Mouse (Mus musculus): ENCODE measurements around the gene Tnks1bp1. TPM values are rescaled to one million over a fixed set of nuclear protein-coding genes. Genes with fewer than 3 reads are reported as not detected.

Gene Tnks1bp1
- polyA plus RNA-seq (2014; fragmentation: Illumina TruSeq; extraction: RNeasy Lipid Tissue Mini Kit (QIAGEN cat#74804); ENCODE audit: low read depth, low replicate concordance), result 56.4 TPM

DNA sequence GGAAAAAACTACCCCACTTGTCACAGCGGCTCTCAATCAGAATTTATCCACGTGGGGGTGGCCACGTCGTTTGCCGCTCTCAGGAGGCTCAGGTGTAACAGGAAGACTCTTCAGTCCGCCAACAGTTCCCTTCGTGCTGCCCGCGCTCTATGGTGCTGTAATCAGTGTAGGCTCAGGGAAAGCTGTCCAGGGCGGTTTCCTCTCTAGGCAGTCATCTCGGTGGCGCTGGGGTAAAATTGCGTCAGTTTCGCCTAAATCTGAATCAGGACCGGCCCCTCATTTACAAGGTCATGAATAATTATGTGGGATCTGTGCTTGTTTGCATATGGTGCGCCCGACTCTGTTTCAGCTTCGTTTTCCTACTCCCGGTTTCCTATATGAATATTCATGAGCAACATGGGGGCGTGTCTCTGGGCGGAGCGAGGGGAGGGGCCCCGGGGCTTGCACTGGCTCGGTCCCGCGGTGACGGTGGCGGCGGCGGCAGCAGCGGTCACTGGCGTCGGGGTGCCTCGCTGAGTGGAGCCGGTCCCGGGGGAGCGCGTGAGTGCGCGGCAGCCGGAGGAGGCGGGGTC lies at the start of gene Tnks1bp1:
Gene Tnks1bp1, plus strand, starts transcription at position 427 of the 572 bp plus-strand sequence.

DNA sequence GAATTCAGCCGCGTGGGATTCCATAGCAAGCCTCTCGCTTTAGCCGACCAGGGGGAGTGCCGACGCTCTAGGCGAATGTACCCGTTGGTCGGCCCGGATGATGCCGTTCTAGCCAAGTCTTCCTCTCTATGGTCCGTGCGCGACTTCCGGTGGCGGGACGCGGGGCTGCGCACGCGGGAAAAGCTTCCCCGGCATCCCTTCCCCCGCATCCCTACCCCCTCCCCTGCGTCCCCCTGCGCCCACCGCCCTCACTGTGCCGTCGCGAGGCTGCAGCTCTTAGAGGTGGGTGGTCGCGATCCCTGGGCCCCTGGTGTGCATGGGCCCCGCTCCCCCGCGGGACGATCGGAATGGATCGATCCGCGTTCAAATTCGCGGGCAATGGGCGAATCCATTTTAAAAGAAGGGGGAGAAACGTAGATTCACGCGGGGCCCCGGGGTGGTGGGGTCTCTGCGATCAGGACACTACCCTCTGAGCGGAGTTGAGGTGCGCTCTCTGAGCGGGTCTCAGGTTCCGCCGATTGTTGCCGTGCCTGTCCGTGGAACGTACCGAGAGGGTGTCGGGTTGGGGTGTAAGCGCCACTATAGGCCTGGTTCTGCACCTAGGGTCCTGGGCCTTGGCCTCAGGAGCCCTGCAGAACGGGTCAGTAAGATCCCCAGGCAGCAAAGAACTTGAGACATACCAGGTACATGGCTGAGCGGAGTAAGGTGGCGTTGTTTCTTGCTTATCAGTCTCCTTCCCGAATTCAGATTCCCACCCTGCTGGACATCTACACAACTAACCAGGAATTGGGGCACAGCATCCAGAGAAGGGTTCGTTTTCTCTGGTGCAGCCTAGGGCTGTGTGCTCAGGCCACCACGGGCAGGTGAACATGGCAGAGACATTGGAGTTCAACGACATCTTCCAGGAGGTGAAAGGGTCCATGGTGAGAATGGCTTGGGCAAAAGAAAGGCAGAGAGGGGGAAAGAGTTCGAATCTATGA lies 10.5 kb upstream of the Tnks1bp1 start, which contains the start of the genes Ssrp1 and P2rx3:
Gene Ssrp1, plus strand, starts transcription at position 188 of the 980 bp plus-strand sequence.
Gene P2rx3, minus strand, starts transcription at position 416 of the 980 bp plus-strand sequence.

Other genes starting within 250 kb of the Tnks1bp1 start
- 23.1 TPM for gene Ube2l6, start 249.2 kb upstream of the Tnks1bp1 start, polyA plus RNA-seq (2014; fragmentation: Illumina TruSeq; extraction: RNeasy Lipid Tissue Mini Kit (QIAGEN cat#74804); ENCODE audit: low read depth, low replicate concordance)
- 0.29 TPM for gene Smtnl1, start 225.4 kb upstream of the Tnks1bp1 start, polyA plus RNA-seq (2014; fragmentation: Illumina TruSeq; extraction: RNeasy Lipid Tissue Mini Kit (QIAGEN cat#74804); ENCODE audit: low read depth, low replicate concordance)
- gene Timm10, start 221.0 kb upstream of the Tnks1bp1 start, polyA plus RNA-seq (2014; fragmentation: Illumina TruSeq; extraction: RNeasy Lipid Tissue Mini Kit (QIAGEN cat#74804); ENCODE audit: low read depth, low replicate concordance), result 27.3 TPM
- 23.5 TPM for gene Slc43a1, start 209.2 kb upstream of the Tnks1bp1 start, polyA plus RNA-seq (2014; fragmentation: Illumina TruSeq; extraction: RNeasy Lipid Tissue Mini Kit (QIAGEN cat#74804); ENCODE audit: low read depth, low replicate concordance)
- gene Rtn4rl2, start 161.3 kb upstream of the Tnks1bp1 start, polyA plus RNA-seq (2014; fragmentation: Illumina TruSeq; extraction: RNeasy Lipid Tissue Mini Kit (QIAGEN cat#74804); ENCODE audit: low read depth, low replicate concordance), result 1.9 TPM
- 81.5 TPM for gene Slc43a3, start 111.4 kb upstream of the Tnks1bp1 start, polyA plus RNA-seq (2014; fragmentation: Illumina TruSeq; extraction: RNeasy Lipid Tissue Mini Kit (QIAGEN cat#74804); ENCODE audit: low read depth, low replicate concordance)
- not detected for gene Prg2, start 67.6 kb upstream of the Tnks1bp1 start, polyA plus RNA-seq (2014; fragmentation: Illumina TruSeq; extraction: RNeasy Lipid Tissue Mini Kit (QIAGEN cat#74804); ENCODE audit: low read depth, low replicate concordance)
- not detected for gene Prg3, start 59.8 kb upstream of the Tnks1bp1 start, polyA plus RNA-seq (2014; fragmentation: Illumina TruSeq; extraction: RNeasy Lipid Tissue Mini Kit (QIAGEN cat#74804); ENCODE audit: low read depth, low replicate concordance)
- 82.4 TPM for gene Ssrp1, start 10.8 kb upstream of the Tnks1bp1 start, polyA plus RNA-seq (2014; fragmentation: Illumina TruSeq; extraction: RNeasy Lipid Tissue Mini Kit (QIAGEN cat#74804); ENCODE audit: low read depth, low replicate concordance)
- 3.6 TPM for gene P2rx3, start 10.6 kb upstream of the Tnks1bp1 start, polyA plus RNA-seq (2014; fragmentation: Illumina TruSeq; extraction: RNeasy Lipid Tissue Mini Kit (QIAGEN cat#74804); ENCODE audit: low read depth, low replicate concordance)
- 8.9 TPM for gene Aplnr, start 88.2 kb downstream of the Tnks1bp1 start, polyA plus RNA-seq (2014; fragmentation: Illumina TruSeq; extraction: RNeasy Lipid Tissue Mini Kit (QIAGEN cat#74804); ENCODE audit: low read depth, low replicate concordance)
- 0.22 TPM for gene Lrrc55, start 149.2 kb downstream of the Tnks1bp1 start, polyA plus RNA-seq (2014; fragmentation: Illumina TruSeq; extraction: RNeasy Lipid Tissue Mini Kit (QIAGEN cat#74804); ENCODE audit: low read depth, low replicate concordance)